Comparison of ENCODE assay signal across 13 mouse cellular contexts in the genomic region with DNA sequence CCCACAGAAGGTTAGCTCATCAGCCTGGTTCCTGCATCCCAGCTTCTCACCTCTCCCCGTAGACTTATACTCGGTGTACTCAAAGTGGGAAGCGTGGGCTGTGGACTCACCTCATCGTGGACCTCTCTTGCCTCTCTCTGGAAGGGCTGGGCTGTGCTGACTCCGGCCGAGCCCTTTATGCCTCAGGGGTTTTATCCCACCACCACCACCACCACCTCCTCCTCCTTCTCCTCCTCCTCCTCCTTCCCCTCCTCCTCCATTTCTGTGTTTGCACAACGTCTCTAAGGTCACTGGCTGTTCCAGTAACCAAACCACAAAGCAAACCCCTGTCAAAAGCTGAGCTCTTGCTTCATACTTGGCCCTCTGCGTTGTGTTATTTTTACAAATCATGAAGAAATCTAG. TPM values are rescaled to one million over a fixed set of nuclear protein-coding genes. Genes with fewer than 3 reads are reported as not detected.
DNase-seq lines count a peak whose midpoint lies in the region; ATAC-seq and TF ChIP-seq lines count a peak whose summit lies in the region.
"Had no signal": no experiment of that assay in that cellular context is flagged by ENCODE, and none has a peak within 500 bp of the region (broad histone marks: within the 10 kb centered on the region; RNA-seq: fewer than 3 reads in every experiment).

A gene (minus strand): TSS at position 273 of the 402 bp plus-strand sequence.

- WGBS in liver, embryonic 12.5 days (ENCODE audit: insufficient replicate concordance) = 44% methylated on average over 8 of the region's 8 CpGs
- WGBS in intestine, postnatal 0 days = 57% methylated on average over 8 of the region's 8 CpGs

- peaks cover 4% of the 10 kb centered on the region; the same call in 1 of the 2 replicates for H3K27me3 ChIP-seq in liver, embryonic 12.5 days (replicated peaks)
- H3K27me3 ChIP-seq in intestine, postnatal 0 days (replicated peaks; ENCODE audit: control insufficient read depth, insufficient read depth, low read length) = no peaks in the 10 kb centered on the region
- H3K27me3 ChIP-seq: embryonic facial prominence, embryonic 13.5 days; neural tube, embryonic 12.5 days had no signal

- no peak for TF ChIP-seq CTCF in intestine, postnatal 0 days (IDR thresholded peaks at IDR 0.05; ENCODE audit: low read depth)

- 0 out of 2 replicates have a peak, but pooled peaks cover 6% of the 10 kb centered on the region for H3K4me1 ChIP-seq in liver, embryonic 12.5 days
- no peaks in the 10 kb centered on the region for H3K4me1 ChIP-seq in intestine, postnatal 0 days (replicated peaks; ENCODE audit: control insufficient read depth, insufficient read depth, low read length)
- H3K4me1 ChIP-seq: embryonic facial prominence, embryonic 13.5 days; neural tube, embryonic 12.5 days had no signal

- H3K9me3 ChIP-seq in liver, embryonic 12.5 days (replicated peaks) = no peaks in the 10 kb centered on the region
- H3K9me3 ChIP-seq in intestine, postnatal 0 days (ENCODE audit: control insufficient read depth) = no peaks in the 10 kb centered on the region
- H3K9me3 ChIP-seq: neural tube, embryonic 12.5 days had no signal

- 0 out of 2 replicates have a peak, but pooled peaks cover under 1% of the 10 kb centered on the region for H3K36me3 ChIP-seq in liver, embryonic 12.5 days
- no peaks in the 10 kb centered on the region for H3K36me3 ChIP-seq in intestine, postnatal 0 days (ENCODE audit: control insufficient read depth, insufficient read depth)
- H3K36me3 ChIP-seq: embryonic facial prominence, embryonic 13.5 days; neural tube, embryonic 12.5 days had no signal

- no peak within 1 kb of the TSS for H3K4me2 ChIP-seq in liver, embryonic 12.5 days
- H3K4me2 ChIP-seq in intestine, postnatal 0 days (replicated peaks; ENCODE audit: low read depth) = no peak within 1 kb of the TSS
- H3K4me2 ChIP-seq: embryonic facial prominence, embryonic 13.5 days; neural tube, embryonic 12.5 days had no signal

- H3K9ac ChIP-seq in liver, embryonic 12.5 days = no peak within 1 kb of the TSS
- no peak within 1 kb of the TSS for H3K9ac ChIP-seq in intestine, postnatal 0 days (ENCODE audit: low read depth, low read length)
- H3K9ac ChIP-seq: embryonic facial prominence, embryonic 13.5 days; neural tube, embryonic 12.5 days had no signal

- ATAC-seq in liver, embryonic 12.5 days = no peak
- no peak for ATAC-seq in megakaryocyte-erythroid progenitor cell, adult 5-6 weeks (replicated peaks; ENCODE audit: low FRiP score, low TSS enrichment, poor library complexity, severe bottlenecking)
- no peak for ATAC-seq in intestine, postnatal 0 days

- no peak within 1 kb of the TSS for H3K27ac ChIP-seq in liver, embryonic 12.5 days
- no peak within 1 kb of the TSS for H3K27ac ChIP-seq in intestine, postnatal 0 days (ENCODE audit: low read depth, low read length)
- H3K27ac ChIP-seq: embryonic facial prominence, embryonic 13.5 days; neural tube, embryonic 12.5 days had no signal

- no peak for DNase-seq in adrenal gland, adult 18-20 months (ENCODE audit: low spot score in 2 of 2)
- DNase-seq in adrenal gland, postnatal 25 days = no peak
- peak; percentile 82 for DNase-seq in lung, postnatal 36 days
- no peak for DNase-seq in right cerebral cortex, postnatal 36 days (ENCODE audit: low spot score in 2 of 2)
- DNase-seq: cerebellum, adult 2 months; kidney, adult 8-10 months; right cerebral cortex, postnatal 4 days; thymus, adult 18-20 months had no signal

- H3K4me3 ChIP-seq in liver, embryonic 12.5 days = no peak within 1 kb of the TSS
- no peak within 1 kb of the TSS for H3K4me3 ChIP-seq in intestine, postnatal 0 days (ENCODE audit: low read depth, low read length)
- H3K4me3 ChIP-seq: embryonic facial prominence, embryonic 13.5 days; neural tube, embryonic 12.5 days had no signal

RNA-seq across cellular contexts. Expression of the gene that starts here (rescaled TPM):
- 100 to 1,000 TPM in 1 of 2 experiments, 10 to 100 TPM in 1; 95.5 to 389 TPM for total RNA-seq in adrenal gland, adult 18-20 months (2021)
- 78.2 and 105 TPM in 2 replicates for total RNA-seq in adrenal gland, postnatal 25 days (2021)
- polyA plus RNA-seq in liver, embryonic 12.5 days (2016; fragmentation: Nextera tagmentation; extraction: Ambion mirVana) = 10.5 and 10.8 TPM in 2 replicates
- 5.8 TPM in 1 of 2 replicates, not detected in the other for total RNA-seq in megakaryocyte-erythroid progenitor cell, adult 5-6 weeks (2014; fragmentation: Nextera tagmentation)
- 2.4 and 2.8 TPM in 2 replicates for total RNA-seq in megakaryocyte-erythroid progenitor cell, adult 5-6 weeks (2017)
- polyA plus RNA-seq in intestine, postnatal 0 days (2015; fragmentation: Nextera tagmentation; extraction: Ambion mirVana) = 0.47 and 0.50 TPM in 2 replicates

Comparison
In these comparisons a context has a peak if more than half of its experiments do, and no peak if none do; other contexts are left out.
1. RNA of the gene that starts here (total RNA-seq): 95.5 to 389 TPM in adrenal gland, adult 18-20 months and 78.2 to 105 TPM in adrenal gland, postnatal 25 days; 2.4 to 5.8 TPM in megakaryocyte-erythroid progenitor cell, adult 5-6 weeks; every median in the first group is over 10 times any median in the second.